Mouse (Mus musculus): ENCODE data around the gene Tbc1d20. TPM values are rescaled to one million over a fixed set of nuclear protein-coding genes. Genes with fewer than 3 reads are reported as not detected.
A peak's percentile ranks its signal among the peaks of the same experiment; 100 is the strongest.
"Not testable (repeated sequence)": the region's sequence is repeated elsewhere in the genome, so short reads cannot be mapped to it uniquely, and the experiment has no call there.

The Tbc1d20 gene
- total and polyA plus RNA-seq, 3 experiments, result 15.7 to 45.8 (median 35.8) TPM

- Histone ChIP-seq H3K36me3 (replicated peaks) (peaks cover 19% of the 10 kb centered on the region), H3K9me3 (replicated peaks) (no peaks in the 10 kb centered on the region), H3K4me1 (ENCODE audit: insufficient read depth, low read depth, low read length) (peaks cover 79% of the 10 kb centered on the region), H3K27me3 (ENCODE audit: insufficient read depth, low read length) (no peaks in the 10 kb centered on the region), H3K4me3 (ENCODE audit: low read depth, low read length) (no peak overlapping the region)
- no peak for DNase-seq (ENCODE audit: low spot score)
- no peak for ATAC-seq (ENCODE audit: extremely low read depth, insufficient number of reproducible peaks, low FRiP score, poor library complexity, severe bottlenecking)
- TF ChIP-seq TAL1 (conservative IDR thresholded peaks at IDR 0.05; ENCODE audit: low read depth, low read length), result no peak
- TF ChIP-seq POLR2AphosphoS5 (IDR thresholded peaks at IDR 0.05; ENCODE audit: insufficient replicate concordance, low read depth, low read length), result no peak
- TF ChIP-seq CTCF (IDR thresholded peaks at IDR 0.05; ENCODE audit: low read depth, low read length), result no peak
- TF ChIP-seq GATA2 (IDR thresholded peaks at IDR 0.05; ENCODE audit: borderline replicate concordance, low read depth, low read length), result no peak
- no peak for TF ChIP-seq GATA1 (IDR thresholded peaks at IDR 0.05; ENCODE audit: borderline replicate concordance, low read length)
These were observed 51.8 kb downstream of the Tbc1d20 start for GRCm38 (mm10) chr2:152345393-152345792.

- peaks cover 11% of the 10 kb centered on the region for H3K36me3 ChIP-seq (replicated peaks)
- H3K9me3 ChIP-seq (replicated peaks), result no peaks in the 10 kb centered on the region
- DNase-seq (ENCODE audit: low spot score) (no peak), ATAC-seq (ENCODE audit: extremely low read depth, insufficient number of reproducible peaks, low FRiP score, poor library complexity, severe bottlenecking) (peak; percentile 66)
- H3K4me1 ChIP-seq (ENCODE audit: insufficient read depth, low read depth, low read length), result peaks cover 87% of the 10 kb centered on the region
- TF ChIP-seq TAL1 (conservative IDR thresholded peaks at IDR 0.05; ENCODE audit: low read depth, low read length) (peak; percentile 60), GATA2 (IDR thresholded peaks at IDR 0.05; ENCODE audit: borderline replicate concordance, low read depth, low read length) (no peak)
- no peaks in the 10 kb centered on the region for H3K27me3 ChIP-seq (ENCODE audit: insufficient read depth, low read length)
- H3K4me3 ChIP-seq (ENCODE audit: low read depth, low read length), result peak overlapping the region; percentile 38; the same call in 1 of the 2 replicates
These were observed 53.3 kb downstream of the Tbc1d20 start for GRCm38 (mm10) chr2:152346776-152347465.

- peaks cover 79% of the 10 kb centered on the region for H3K4me1 ChIP-seq (ENCODE audit: insufficient read depth, low read depth, low read length)
- H3K4me3 ChIP-seq (ENCODE audit: low read depth, low read length), result no peak overlapping the region; the same call in 1 of the 2 replicates
- no peaks in the 10 kb centered on the region for H3K27me3 ChIP-seq (ENCODE audit: insufficient read depth, low read length)
- peaks cover 6% of the 10 kb centered on the region for H3K36me3 ChIP-seq (replicated peaks)
- ATAC-seq (ENCODE audit: extremely low read depth, insufficient number of reproducible peaks, low FRiP score, poor library complexity, severe bottlenecking), result no peak
- no peak for DNase-seq (ENCODE audit: low spot score)
- H3K9me3 ChIP-seq (replicated peaks), result no peaks in the 10 kb centered on the region
- TF ChIP-seq TAL1 (conservative IDR thresholded peaks at IDR 0.05; ENCODE audit: low read depth, low read length) (no peak), CTCF (IDR thresholded peaks at IDR 0.05; ENCODE audit: low read depth, low read length) (no peak), POLR2AphosphoS5 (IDR thresholded peaks at IDR 0.05; ENCODE audit: insufficient replicate concordance, low read depth, low read length) (no peak), GATA1 (IDR thresholded peaks at IDR 0.05; ENCODE audit: borderline replicate concordance, low read length) (no peak), GATA2 (IDR thresholded peaks at IDR 0.05; ENCODE audit: borderline replicate concordance, low read depth, low read length) (no peak)
These were observed 54.1 kb downstream of the Tbc1d20 start for GRCm38 (mm10) chr2:152347722-152348121.

- Histone ChIP-seq H3K9me3 (replicated peaks) (no peaks in the 10 kb centered on the region), H3K36me3 (replicated peaks) (peaks cover 5% of the 10 kb centered on the region), H3K4me1 (ENCODE audit: insufficient read depth, low read depth, low read length) (peaks cover 71% of the 10 kb centered on the region), H3K4me3 (ENCODE audit: low read depth, low read length) (peak overlapping the region; percentile 31; the same call in 1 of the 2 replicates), H3K27me3 (ENCODE audit: insufficient read depth, low read length) (no peaks in the 10 kb centered on the region)
- TF ChIP-seq TAL1 (conservative IDR thresholded peaks at IDR 0.05; ENCODE audit: low read depth, low read length) (no peak), POLR2AphosphoS5 (IDR thresholded peaks at IDR 0.05; ENCODE audit: insufficient replicate concordance, low read depth, low read length) (no peak), GATA1 (IDR thresholded peaks at IDR 0.05; ENCODE audit: borderline replicate concordance, low read length) (no peak), GATA2 (IDR thresholded peaks at IDR 0.05; ENCODE audit: borderline replicate concordance, low read depth, low read length) (no peak), CTCF (IDR thresholded peaks at IDR 0.05; ENCODE audit: low read depth, low read length) (no peak)
- no peak for ATAC-seq (ENCODE audit: extremely low read depth, insufficient number of reproducible peaks, low FRiP score, poor library complexity, severe bottlenecking)
- DNase-seq (ENCODE audit: low spot score), result no peak
These were observed 55.6 kb downstream of the Tbc1d20 start for GRCm38 (mm10) chr2:152349205-152349604.

GRCm38 (mm10) chr2:152349842-152350540 lies 56.4 kb downstream of the Tbc1d20 start:
- Histone ChIP-seq H3K27me3 (ENCODE audit: insufficient read depth, low read length) (no peaks in the 10 kb centered on the region), H3K9me3 (replicated peaks) (no peaks in the 10 kb centered on the region), H3K36me3 (replicated peaks) (peaks cover 7% of the 10 kb centered on the region), H3K4me1 (ENCODE audit: insufficient read depth, low read depth, low read length) (peaks cover 66% of the 10 kb centered on the region), H3K4me3 (ENCODE audit: low read depth, low read length) (peak overlapping the region; percentile 64; the same call in 1 of the 2 replicates)
- peak; percentile 68 for DNase-seq (ENCODE audit: low spot score)
- peak; percentile 57; the same call in 1 of the 2 replicates for ATAC-seq (ENCODE audit: extremely low read depth, insufficient number of reproducible peaks, low FRiP score, poor library complexity, severe bottlenecking)
- no peak for TF ChIP-seq CTCF (IDR thresholded peaks at IDR 0.05; ENCODE audit: low read depth, low read length)
- TF ChIP-seq GATA1 (IDR thresholded peaks at IDR 0.05; ENCODE audit: borderline replicate concordance, low read length), result no peak
- TF ChIP-seq TAL1 (conservative IDR thresholded peaks at IDR 0.05; ENCODE audit: low read depth, low read length), result no peak
- no peak for TF ChIP-seq POLR2AphosphoS5 (IDR thresholded peaks at IDR 0.05; ENCODE audit: insufficient replicate concordance, low read depth, low read length)
- no peak for TF ChIP-seq GATA2 (IDR thresholded peaks at IDR 0.05; ENCODE audit: borderline replicate concordance, low read depth, low read length)

GRCm38 (mm10) chr2:152357254-152357653 lies 63.6 kb downstream of the Tbc1d20 start:
- H3K36me3 ChIP-seq (replicated peaks), result peaks cover 21% of the 10 kb centered on the region
- peaks cover 4% of the 10 kb centered on the region; the same call in 1 of the 2 replicates for H3K27me3 ChIP-seq (ENCODE audit: insufficient read depth, low read length)
- no peak for TF ChIP-seq GATA2 (IDR thresholded peaks at IDR 0.05; ENCODE audit: borderline replicate concordance, low read depth, low read length)
- no peak for TF ChIP-seq GATA1 (IDR thresholded peaks at IDR 0.05; ENCODE audit: borderline replicate concordance, low read length)
- no peak for TF ChIP-seq CTCF (IDR thresholded peaks at IDR 0.05; ENCODE audit: low read depth, low read length)
- TF ChIP-seq POLR2AphosphoS5 (IDR thresholded peaks at IDR 0.05; ENCODE audit: insufficient replicate concordance, low read depth, low read length), result no peak
- no peak for TF ChIP-seq TAL1 (conservative IDR thresholded peaks at IDR 0.05; ENCODE audit: low read depth, low read length)
- H3K4me1 ChIP-seq (ENCODE audit: insufficient read depth, low read depth, low read length), result peaks cover 39% of the 10 kb centered on the region
- DNase-seq (ENCODE audit: low spot score) (no peak), ATAC-seq (ENCODE audit: extremely low read depth, insufficient number of reproducible peaks, low FRiP score, poor library complexity, severe bottlenecking) (no peak)
- H3K4me3 ChIP-seq (ENCODE audit: low read depth, low read length), result no peak overlapping the region
- H3K9me3 ChIP-seq (replicated peaks), result peaks cover 4% of the 10 kb centered on the region

- Histone ChIP-seq H3K36me3 (replicated peaks) (peaks cover 18% of the 10 kb centered on the region), H3K4me1 (ENCODE audit: insufficient read depth, low read depth, low read length) (peaks cover 53% of the 10 kb centered on the region)
- H3K4me3 ChIP-seq (ENCODE audit: low read depth, low read length); ATAC-seq (ENCODE audit: extremely low read depth, insufficient number of reproducible peaks, low FRiP score, poor library complexity, severe bottlenecking); H3K9me3 ChIP-seq (replicated peaks); DNase-seq (ENCODE audit: low spot score); H3K27me3 ChIP-seq (ENCODE audit: insufficient read depth, low read length): not testable (repeated sequence)
These were observed 65.3 kb downstream of the Tbc1d20 start for GRCm38 (mm10) chr2:152358977-152359376.

All from G1E (cell line).